Mouse (Mus musculus) liver, embryonic 16.5 days (tissue): ENCODE measurements at regions not wholly inside any gene's neighbourhood (a gene's known extent, or its start where the extent isn't known, plus 50 kb on each side); places are given as distances from the start of the nearest gene placed in this dataset.

Experiments used
- ATAC-seq: fragments of 200-750 bp; cut with Nextera tagmentation; 2 replicates; pipeline ENCODE4 v1.8.0; 2017; ENCODE audit warnings: low read depth, mild to moderate bottlenecking, moderate number of reproducible peaks, moderate library complexity
- H3K27ac ChIP-seq: fragments of 300-500 bp; sonication (generic); 2 replicates; pipeline ENCODE4 v1.5.1; 2014; ENCODE audit warnings: mild to moderate bottlenecking, low read length
- H3K27me3 ChIP-seq: fragments of 300-500 bp; sonication (generic); 2 replicates; pipeline ENCODE4 v1.6.1; 2014; ENCODE audit warnings: low read depth, low read length, mixed read lengths; ENCODE audit not compliant: control insufficient read depth, insufficient read depth
- H3K36me3 ChIP-seq: fragments of 300-500 bp; sonication (generic); 2 replicates; pipeline ENCODE4 v1.6.1; 2014; ENCODE audit warnings: mild to moderate bottlenecking; ENCODE audit not compliant: control insufficient read depth, insufficient read depth
- H3K4me1 ChIP-seq: fragments of 300-500 bp; sonication (generic); 2 replicates; pipeline ENCODE4 v1.6.1; 2014; ENCODE audit warnings: low read depth, low read length, mixed read lengths; ENCODE audit not compliant: control insufficient read depth
- H3K4me2 ChIP-seq: fragments of 300-500 bp; sonication (generic); 2 replicates; pipeline ENCODE4 v1.6.1; 2014; ENCODE audit warnings: low read depth, low read length, mixed read lengths
- H3K4me3 ChIP-seq: fragments of 300-500 bp; sonication (generic); 2 replicates; pipeline ENCODE4 v1.5.1; 2014; ENCODE audit warnings: low read depth, mild to moderate bottlenecking, low read length
- H3K9ac ChIP-seq: fragments of 300-500 bp; sonication (generic); 2 replicates; pipeline ENCODE4 v1.6.1; 2014; ENCODE audit warnings: low read depth, low read length
- H3K9me3 ChIP-seq: fragments of 300-500 bp; sonication (generic); replicated peaks from 2 replicates; pipeline ENCODE4 v1.6.1; 2016; ENCODE audit warnings: low read length; ENCODE audit not compliant: control insufficient read depth
- WGBS: fragments of 180-500 bp; shearing (Covaris S2); extraction: QIAGEN DNeasy Blood & Tissue Kit; methylation state at CpG from one replicate; pipeline ENCODE4 v1.1.7; 2014; ENCODE audit not compliant: insufficient replicate concordance; 5-methylcytosine and 5-hydroxymethylcytosine counted together

- Histone ChIP-seq H3K4me1 (no peaks in the 10 kb centered on the region), H3K4me2 (no peak overlapping the region), H3K27ac (no peak overlapping the region), H3K9ac (no peak overlapping the region), H3K9me3 (no peaks in the 10 kb centered on the region), H3K36me3 (no peaks in the 10 kb centered on the region), H3K4me3 (peak overlapping the region; percentile 11; the same call in 1 of the 2 replicates), H3K27me3 (peaks cover 14% of the 10 kb centered on the region)
- WGBS, result 16% methylated on average over 28 of the region's 28 CpGs
- ATAC-seq, result no peak
Measured at GRCm38 (mm10) chr7:37336851-37337531, 436.4 kb downstream of the Zfp536 start.

- WGBS, result 57% methylated on average over 11 of the region's 11 CpGs
Measured at GRCm38 (mm10) chr7:37337616-37338015, 435.8 kb downstream of the Zfp536 start.

GRCm38 (mm10) chr7:37338067-37338501 is 435.4 kb downstream of the Zfp536 start:
- no peak overlapping the region for H3K4me2 ChIP-seq

More at GRCm38 (mm10) chr7:37337616-37338015, 435.8 kb downstream of the Zfp536 start:
- no peak overlapping the region for H3K4me3 ChIP-seq
- ATAC-seq, result no peak
- no peak overlapping the region for H3K27ac ChIP-seq
- H3K27me3 ChIP-seq, result peaks cover 14% of the 10 kb centered on the region
- H3K9me3 ChIP-seq, result no peaks in the 10 kb centered on the region
- H3K4me1 ChIP-seq, result no peaks in the 10 kb centered on the region
- H3K9ac ChIP-seq, result no peak overlapping the region
- no peak overlapping the region for H3K4me2 ChIP-seq
- no peaks in the 10 kb centered on the region for H3K36me3 ChIP-seq

GRCm38 (mm10) chr7:37342613-37343012 is 430.8 kb downstream of the Zfp536 start:
- ATAC-seq, result no peak
- 28% methylated on average over 11 of the region's 11 CpGs for WGBS
- no peak overlapping the region for H3K4me2 ChIP-seq
- H3K9ac ChIP-seq, result no peak overlapping the region
- peaks cover 2% of the 10 kb centered on the region for H3K27me3 ChIP-seq
- no peak overlapping the region for H3K4me3 ChIP-seq
- H3K27ac ChIP-seq, result no peak overlapping the region
- no peaks in the 10 kb centered on the region for H3K4me1 ChIP-seq
- H3K9me3 ChIP-seq, result no peaks in the 10 kb centered on the region
- H3K36me3 ChIP-seq, result no peaks in the 10 kb centered on the region

More at GRCm38 (mm10) chr7:37338067-37338501, 435.4 kb downstream of the Zfp536 start:
- H3K4me1 ChIP-seq, result no peaks in the 10 kb centered on the region
- no peak overlapping the region for H3K4me3 ChIP-seq
- 43% methylated on average over 11 of the region's 11 CpGs for WGBS
- ATAC-seq, result no peak
- H3K9ac ChIP-seq, result no peak overlapping the region
- H3K27me3 ChIP-seq, result peaks cover 14% of the 10 kb centered on the region
- no peaks in the 10 kb centered on the region for H3K9me3 ChIP-seq
- H3K27ac ChIP-seq, result no peak overlapping the region
- no peaks in the 10 kb centered on the region for H3K36me3 ChIP-seq

- H3K27ac ChIP-seq, result no peak overlapping the region
- 37% methylated on average over 23 of the region's 23 CpGs for WGBS
- H3K9me3 ChIP-seq, result no peaks in the 10 kb centered on the region
- H3K4me1 ChIP-seq, result no peaks in the 10 kb centered on the region
- no peak overlapping the region for H3K9ac ChIP-seq
- no peaks in the 10 kb centered on the region; the same call in none of the 2 replicates for H3K27me3 ChIP-seq
- no peak overlapping the region for H3K4me2 ChIP-seq
- no peaks in the 10 kb centered on the region for H3K36me3 ChIP-seq
- ATAC-seq, result no peak
- no peak overlapping the region for H3K4me3 ChIP-seq
Measured at GRCm38 (mm10) chr7:37343021-37343593, 430.3 kb downstream of the Zfp536 start.

GRCm38 (mm10) chr7:37343691-37344233 is 429.7 kb downstream of the Zfp536 start:
- WGBS, result 47% methylated on average over 18 of the region's 18 CpGs
- H3K4me2 ChIP-seq, result no peak overlapping the region
- H3K4me3 ChIP-seq, result no peak overlapping the region
- no peak for ATAC-seq
- H3K9ac ChIP-seq, result no peak overlapping the region
- no peaks in the 10 kb centered on the region for H3K9me3 ChIP-seq
- no peaks in the 10 kb centered on the region for H3K4me1 ChIP-seq
- no peaks in the 10 kb centered on the region for H3K36me3 ChIP-seq
- H3K27me3 ChIP-seq, result no peaks in the 10 kb centered on the region; the same call in none of the 2 replicates
- no peak overlapping the region for H3K27ac ChIP-seq

GRCm38 (mm10) chr7:37346041-37346440 is 427.4 kb downstream of the Zfp536 start:
- WGBS, result 5% methylated on average over 10 of the region's 10 CpGs
- Histone ChIP-seq H3K27me3 (no peaks in the 10 kb centered on the region; the same call in none of the 2 replicates), H3K27ac (no peak overlapping the region), H3K9me3 (no peaks in the 10 kb centered on the region), H3K4me3 (no peak overlapping the region), H3K4me1 (no peaks in the 10 kb centered on the region), H3K36me3 (no peaks in the 10 kb centered on the region), H3K4me2 (no peak overlapping the region), H3K9ac (no peak overlapping the region)
- ATAC-seq, result no peak

GRCm38 (mm10) chr7:37357647-37358395 is 415.6 kb downstream of the Zfp536 start:
- no peak for ATAC-seq

More at GRCm38 (mm10) chr7:37357647-37358395, 415.6 kb downstream of the Zfp536 start:
- no peak overlapping the region for H3K4me3 ChIP-seq
- no peak overlapping the region for H3K4me2 ChIP-seq
- H3K9ac ChIP-seq, result no peak overlapping the region
- H3K27ac ChIP-seq, result no peak overlapping the region
- H3K9me3 ChIP-seq, result no peaks in the 10 kb centered on the region
- no peaks in the 10 kb centered on the region for H3K27me3 ChIP-seq
- H3K36me3 ChIP-seq, result no peaks in the 10 kb centered on the region
- 22% methylated on average over 17 of the region's 21 CpGs for WGBS
- H3K4me1 ChIP-seq, result no peaks in the 10 kb centered on the region
